Mouse (Mus musculus): ENCODE results near the gene Sphk2. TPM values are rescaled to one million over a fixed set of nuclear protein-coding genes. Genes with fewer than 3 reads are reported as not detected.

The Sphk2 gene
- polyA plus RNA-seq, 1 experiment from 2014 or later: 16.7 TPM

- ATAC-seq (ENCODE audit: low FRiP score): no peak
Observed at GRCm38 (mm10) chr7:45693921-45694591, 23.7 kb downstream of the Sphk2 start, which contains the start of gene Sec1. Sec1 (minus strand) TSS chr7:45694402.

GRCm38 (mm10) chr7:45692364-45692763 is 25.4 kb downstream of the Sphk2 start:
- H3K27me3 ChIP-seq (ENCODE audit: control insufficient read depth, insufficient read depth, low read length): no peaks in the 10 kb centered on the region
- H3K9ac ChIP-seq: no peak overlapping the region
- H3K36me3 ChIP-seq (replicated peaks; ENCODE audit: control insufficient read depth, insufficient read depth): no peaks in the 10 kb centered on the region
- H3K27ac ChIP-seq: no peak overlapping the region
- H3K9me3 ChIP-seq (ENCODE audit: control insufficient read depth, low read length): no peaks in the 10 kb centered on the region
- H3K4me2 ChIP-seq (replicated peaks): no peak overlapping the region
- no peaks in the 10 kb centered on the region for H3K4me1 ChIP-seq (replicated peaks; ENCODE audit: control insufficient read depth, insufficient read depth, low read length)
- DNase-seq (ENCODE audit: low spot score) (no peak), ATAC-seq (ENCODE audit: low FRiP score) (no peak)
- 83% methylated on average over 2 of the region's 2 CpGs for WGBS
- no peak overlapping the region for H3K4me3 ChIP-seq (replicated peaks; ENCODE audit: low read length)

More at GRCm38 (mm10) chr7:45693921-45694591, 23.7 kb downstream of the Sphk2 start, which contains the start of gene Sec1:
- Histone ChIP-seq H3K4me1 (replicated peaks; ENCODE audit: control insufficient read depth, insufficient read depth, low read length) (no peaks in the 10 kb centered on the region), H3K36me3 (replicated peaks; ENCODE audit: control insufficient read depth, insufficient read depth) (no peaks in the 10 kb centered on the region), H3K9ac (no peak within 1 kb of the TSS), H3K27ac (no peak within 1 kb of the TSS), H3K9me3 (ENCODE audit: control insufficient read depth, low read length) (no peaks in the 10 kb centered on the region), H3K27me3 (ENCODE audit: control insufficient read depth, insufficient read depth, low read length) (peaks cover 10% of the 10 kb centered on the region), H3K4me3 (replicated peaks; ENCODE audit: low read length) (no peak within 1 kb of the TSS), H3K4me2 (replicated peaks) (no peak within 1 kb of the TSS)
- no peak for DNase-seq (ENCODE audit: low spot score)
- WGBS: 91% methylated on average over 50 of the region's 50 CpGs

- 78% methylated on average over 11 of the region's 11 CpGs for WGBS
Observed at GRCm38 (mm10) chr7:45689800-45690199, 28.0 kb downstream of the Sphk2 start.

GRCm38 (mm10) chr7:45689099-45689498 is 28.7 kb downstream of the Sphk2 start:
- 70% methylated on average over 6 of the region's 6 CpGs for WGBS
- Histone ChIP-seq H3K4me3 (replicated peaks; ENCODE audit: low read length) (no peak overlapping the region), H3K27ac (no peak overlapping the region), H3K4me1 (replicated peaks; ENCODE audit: control insufficient read depth, insufficient read depth, low read length) (no peaks in the 10 kb centered on the region), H3K27me3 (ENCODE audit: control insufficient read depth, insufficient read depth, low read length) (no peaks in the 10 kb centered on the region), H3K4me2 (replicated peaks) (no peak overlapping the region), H3K36me3 (replicated peaks; ENCODE audit: control insufficient read depth, insufficient read depth) (no peaks in the 10 kb centered on the region), H3K9me3 (ENCODE audit: control insufficient read depth, low read length) (no peaks in the 10 kb centered on the region), H3K9ac (no peak overlapping the region)
- no peak for DNase-seq (ENCODE audit: low spot score)
- ATAC-seq (ENCODE audit: low FRiP score): no peak

More at GRCm38 (mm10) chr7:45689800-45690199, 28.0 kb downstream of the Sphk2 start:
- no peak overlapping the region for H3K4me3 ChIP-seq (replicated peaks; ENCODE audit: low read length)
- no peaks in the 10 kb centered on the region for H3K4me1 ChIP-seq (replicated peaks; ENCODE audit: control insufficient read depth, insufficient read depth, low read length)
- H3K9me3 ChIP-seq (ENCODE audit: control insufficient read depth, low read length): no peaks in the 10 kb centered on the region
- H3K27me3 ChIP-seq (ENCODE audit: control insufficient read depth, insufficient read depth, low read length): no peaks in the 10 kb centered on the region
- H3K9ac ChIP-seq: no peak overlapping the region
- DNase-seq (ENCODE audit: low spot score) (no peak), ATAC-seq (ENCODE audit: low FRiP score) (no peak)
- no peaks in the 10 kb centered on the region for H3K36me3 ChIP-seq (replicated peaks; ENCODE audit: control insufficient read depth, insufficient read depth)
- no peak overlapping the region for H3K4me2 ChIP-seq (replicated peaks)
- no peak overlapping the region for H3K27ac ChIP-seq

GRCm38 (mm10) chr7:45686841-45687240 is 31.0 kb downstream of the Sphk2 start:
- H3K4me1 ChIP-seq (replicated peaks; ENCODE audit: control insufficient read depth, insufficient read depth, low read length): no peaks in the 10 kb centered on the region
- DNase-seq (ENCODE audit: low spot score): no peak
- no peaks in the 10 kb centered on the region for H3K9me3 ChIP-seq (ENCODE audit: control insufficient read depth, low read length)
- WGBS: 71% methylated on average over 3 of the region's 3 CpGs
- no peak overlapping the region for H3K27ac ChIP-seq
- no peak overlapping the region for H3K9ac ChIP-seq
- no peaks in the 10 kb centered on the region for H3K36me3 ChIP-seq (replicated peaks; ENCODE audit: control insufficient read depth, insufficient read depth)
- H3K4me2 ChIP-seq (replicated peaks): no peak overlapping the region
- no peak overlapping the region for H3K4me3 ChIP-seq (replicated peaks; ENCODE audit: low read length)
- H3K27me3 ChIP-seq (ENCODE audit: control insufficient read depth, insufficient read depth, low read length): no peaks in the 10 kb centered on the region
- no peak for ATAC-seq (ENCODE audit: low FRiP score)

- no peaks in the 10 kb centered on the region for H3K4me1 ChIP-seq (replicated peaks; ENCODE audit: control insufficient read depth, insufficient read depth, low read length)
- no peak for DNase-seq (ENCODE audit: low spot score)
- H3K4me3 ChIP-seq (replicated peaks; ENCODE audit: low read length): no peak overlapping the region
- WGBS: 60% methylated on average over 10 of the region's 10 CpGs
- H3K9ac ChIP-seq: no peak overlapping the region
- no peak for ATAC-seq (ENCODE audit: low FRiP score)
- no peaks in the 10 kb centered on the region for H3K36me3 ChIP-seq (replicated peaks; ENCODE audit: control insufficient read depth, insufficient read depth)
- H3K27ac ChIP-seq: no peak overlapping the region
- H3K9me3 ChIP-seq (ENCODE audit: control insufficient read depth, low read length): no peaks in the 10 kb centered on the region
- no peak overlapping the region for H3K4me2 ChIP-seq (replicated peaks)
- no peaks in the 10 kb centered on the region for H3K27me3 ChIP-seq (ENCODE audit: control insufficient read depth, insufficient read depth, low read length)
Observed at GRCm38 (mm10) chr7:45685811-45686210, 32.0 kb downstream of the Sphk2 start.

- H3K9me3 ChIP-seq (ENCODE audit: control insufficient read depth, low read length): no peaks in the 10 kb centered on the region
- H3K4me2 ChIP-seq (replicated peaks): no peak within 1 kb of the TSS
- 70% methylated on average over 7 of the region's 7 CpGs for WGBS
- ATAC-seq (ENCODE audit: low FRiP score) (no peak), DNase-seq (ENCODE audit: low spot score) (no peak)
- no peak within 1 kb of the TSS for H3K9ac ChIP-seq
- no peak within 1 kb of the TSS for H3K4me3 ChIP-seq (replicated peaks; ENCODE audit: low read length)
- H3K27ac ChIP-seq: no peak within 1 kb of the TSS
- H3K4me1 ChIP-seq (replicated peaks; ENCODE audit: control insufficient read depth, insufficient read depth, low read length): no peaks in the 10 kb centered on the region
- no peaks in the 10 kb centered on the region for H3K36me3 ChIP-seq (replicated peaks; ENCODE audit: control insufficient read depth, insufficient read depth)
- H3K27me3 ChIP-seq (ENCODE audit: control insufficient read depth, insufficient read depth, low read length): no peaks in the 10 kb centered on the region
Observed at GRCm38 (mm10) chr7:45683396-45684050, 34.3 kb downstream of the Sphk2 start, which contains the start of gene Ntn5. Ntn5 (plus strand) TSS chr7:45684022.

GRCm38 (mm10) chr7:45682144-45683126 is 35.4 kb downstream of the Sphk2 start:
- ATAC-seq (ENCODE audit: low FRiP score) (peak; percentile 63), DNase-seq (ENCODE audit: low spot score) (peak; percentile 87)
- Histone ChIP-seq H3K9me3 (ENCODE audit: control insufficient read depth, low read length) (no peaks in the 10 kb centered on the region), H3K36me3 (replicated peaks; ENCODE audit: control insufficient read depth, insufficient read depth) (no peaks in the 10 kb centered on the region), H3K4me1 (replicated peaks; ENCODE audit: control insufficient read depth, insufficient read depth, low read length) (no peaks in the 10 kb centered on the region), H3K4me2 (replicated peaks) (peak overlapping the region; percentile 41), H3K27ac (peak overlapping the region; percentile 60; the same call in 1 of the 2 replicates), H3K4me3 (replicated peaks; ENCODE audit: low read length) (no peak overlapping the region), H3K9ac (peak overlapping the region; percentile 48; the same call in 1 of the 2 replicates), H3K27me3 (ENCODE audit: control insufficient read depth, insufficient read depth, low read length) (no peaks in the 10 kb centered on the region)
- WGBS: 31% methylated on average over 14 of the region's 14 CpGs

All from hindbrain, embryonic 14.5 days (tissue).